Mouse (Mus musculus): Measurements from ENCODE around the gene Phex. TPM values are rescaled to one million over a fixed set of nuclear protein-coding genes. Genes with fewer than 3 reads are reported as not detected.
A peak's percentile ranks its signal among the peaks of the same experiment; 100 is the strongest.

Gene Phex
- total RNA-seq, 2 experiments from 2014 or later: 0.33 TPM

GRCm38 (mm10) chrX:157373873-157374272 lies 41.2 kb downstream of the Phex start:
- H3K4me3 ChIP-seq: no peak overlapping the region
- no peak overlapping the region for H3K27ac ChIP-seq
- peak; percentile 3; the same call in 1 of the 2 replicates for TF ChIP-seq CTCF (IDR thresholded peaks at IDR 0.05)
- DNase-seq: no peak
- intact Hi-C loops (cut with DNase I): no loop called here

- Histone ChIP-seq H3K27ac (no peak overlapping the region), H3K4me3 (no peak overlapping the region)
- no peak for DNase-seq
- intact Hi-C loops (cut with DNase I): no loop called here
- TF ChIP-seq CTCF (IDR thresholded peaks at IDR 0.05): no peak
Measured at GRCm38 (mm10) chrX:157369166-157369565, 45.9 kb downstream of the Phex start.

- intact Hi-C loops (cut with DNase I): no loop called here
- Histone ChIP-seq H3K27ac (no peak overlapping the region), H3K4me3 (no peak overlapping the region)
- no peak for DNase-seq
- TF ChIP-seq CTCF (IDR thresholded peaks at IDR 0.05): no peak
Measured at GRCm38 (mm10) chrX:157355521-157355920, 59.6 kb downstream of the Phex start.

GRCm38 (mm10) chrX:157346201-157346600 lies 68.9 kb downstream of the Phex start:
- no peak for DNase-seq

GRCm38 (mm10) chrX:157334726-157335125 lies 80.4 kb downstream of the Phex start:
- intact Hi-C loops (cut with DNase I): loop anchor here (10.0 kb wide), 1 partner anchor 120 kb away; no protein-coding TSS in a partner anchor
- peak overlapping the region; percentile 58 for H3K27ac ChIP-seq
- no peak overlapping the region for H3K4me3 ChIP-seq
- peak; percentile 36 for DNase-seq
- no peak for TF ChIP-seq CTCF (IDR thresholded peaks at IDR 0.05)

More at GRCm38 (mm10) chrX:157346201-157346600, 68.9 kb downstream of the Phex start:
- no peak for TF ChIP-seq CTCF (IDR thresholded peaks at IDR 0.05)
- H3K4me3 ChIP-seq: no peak overlapping the region
- intact Hi-C loops (cut with DNase I): no loop called here
- H3K27ac ChIP-seq: no peak overlapping the region

GRCm38 (mm10) chrX:157329821-157330220 lies 85.3 kb downstream of the Phex start:
- TF ChIP-seq CTCF (IDR thresholded peaks at IDR 0.05): no peak
- no peak for DNase-seq
- intact Hi-C loops (cut with DNase I): loop anchor here (10.0 kb wide), 1 partner anchor 125 kb away; no protein-coding TSS in a partner anchor
- Histone ChIP-seq H3K4me3 (no peak overlapping the region), H3K27ac (no peak overlapping the region)

GRCm38 (mm10) chrX:157328396-157328795 lies 86.7 kb downstream of the Phex start:
- Histone ChIP-seq H3K27ac (no peak overlapping the region), H3K4me3 (no peak overlapping the region)
- DNase-seq: peak; percentile 36
- intact Hi-C loops (cut with DNase I): no loop called here
- no peak for TF ChIP-seq CTCF (IDR thresholded peaks at IDR 0.05)

GRCm38 (mm10) chrX:157327756-157328155 lies 87.4 kb downstream of the Phex start:
- DNase-seq: no peak
- no peak overlapping the region for H3K4me3 ChIP-seq
- TF ChIP-seq CTCF (IDR thresholded peaks at IDR 0.05): no peak
- H3K27ac ChIP-seq: no peak overlapping the region; the same call in 1 of the 2 replicates
- intact Hi-C loops (cut with DNase I): no loop called here

GRCm38 (mm10) chrX:157324396-157324795 lies 90.7 kb downstream of the Phex start:
- intact Hi-C loops (cut with DNase I): no loop called here
- no peak for DNase-seq
- no peak for TF ChIP-seq CTCF (IDR thresholded peaks at IDR 0.05)
- H3K27ac ChIP-seq: no peak overlapping the region
- no peak overlapping the region for H3K4me3 ChIP-seq

- no peak overlapping the region for H3K27ac ChIP-seq
- TF ChIP-seq CTCF (IDR thresholded peaks at IDR 0.05): no peak
- intact Hi-C loops (cut with DNase I): no loop called here
- no peak overlapping the region for H3K4me3 ChIP-seq
- DNase-seq: no peak
Measured at GRCm38 (mm10) chrX:157310331-157310730, 104.8 kb downstream of the Phex start.

GRCm38 (mm10) chrX:157308171-157308570 lies 106.9 kb downstream of the Phex start:
- Histone ChIP-seq H3K4me3 (no peak overlapping the region), H3K27ac (no peak overlapping the region)
- DNase-seq: no peak
- intact Hi-C loops (cut with DNase I): loop anchor here (5.0 kb wide), 1 partner anchor 396 kb away; no protein-coding TSS in a partner anchor
- no peak for TF ChIP-seq CTCF (IDR thresholded peaks at IDR 0.05)

GRCm38 (mm10) chrX:157307411-157307810 lies 107.7 kb downstream of the Phex start:
- TF ChIP-seq CTCF (IDR thresholded peaks at IDR 0.05): peak; percentile 57
- H3K4me3 ChIP-seq: no peak overlapping the region
- DNase-seq: no peak
- intact Hi-C loops (cut with DNase I): loop anchor here (5.0 kb wide), 1 partner anchor 395 kb away; no protein-coding TSS in a partner anchor
- no peak overlapping the region for H3K27ac ChIP-seq

GRCm38 (mm10) chrX:157306796-157307405 lies 108.2 kb downstream of the Phex start:
- TF ChIP-seq CTCF (IDR thresholded peaks at IDR 0.05): no peak
- H3K27ac ChIP-seq: no peak overlapping the region
- intact Hi-C loops (cut with DNase I): loop anchor here (5.0 kb wide), 1 partner anchor 395 kb away; no protein-coding TSS in a partner anchor
- no peak overlapping the region for H3K4me3 ChIP-seq
- no peak for DNase-seq

- intact Hi-C loops (cut with DNase I): loop anchor here (5.0 kb wide), 1 partner anchor 394 kb away; no protein-coding TSS in a partner anchor
- Histone ChIP-seq H3K27ac (no peak overlapping the region), H3K4me3 (no peak overlapping the region)
- no peak for DNase-seq
- TF ChIP-seq CTCF (IDR thresholded peaks at IDR 0.05): no peak
Measured at GRCm38 (mm10) chrX:157305852-157306232, 109.3 kb downstream of the Phex start.

All from gastrocnemius, adult 2 months (tissue).